Mouse (Mus musculus): ENCODE results near the gene Ptpn1.

The Ptpn1 gene

DNA sequence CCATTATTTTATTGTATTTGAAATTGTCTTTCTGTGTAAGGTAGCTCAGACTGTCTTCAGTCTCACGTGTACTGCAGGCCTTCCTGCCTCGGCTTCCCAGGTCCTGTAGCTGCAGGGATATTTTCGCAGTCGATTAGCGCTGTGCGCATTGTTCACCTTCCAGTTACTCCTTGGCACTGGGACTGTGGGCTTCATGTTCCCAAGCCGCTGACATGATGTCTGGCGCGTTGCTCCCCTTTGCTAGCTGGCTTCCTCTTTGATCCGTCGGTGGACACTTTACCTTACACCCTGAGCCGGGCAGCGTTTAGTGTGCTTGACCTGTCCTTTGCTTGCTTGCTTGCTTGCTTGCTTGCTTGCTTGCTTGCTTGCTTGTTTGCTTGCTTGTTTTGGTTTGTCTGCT is 16.7 kb downstream of the Ptpn1 start:
- DNase-seq: no peak

GRCm38 (mm10) chr2:167949250-167949649 is 17.4 kb downstream of the Ptpn1 start:
- DNase-seq: no peak

DNA sequence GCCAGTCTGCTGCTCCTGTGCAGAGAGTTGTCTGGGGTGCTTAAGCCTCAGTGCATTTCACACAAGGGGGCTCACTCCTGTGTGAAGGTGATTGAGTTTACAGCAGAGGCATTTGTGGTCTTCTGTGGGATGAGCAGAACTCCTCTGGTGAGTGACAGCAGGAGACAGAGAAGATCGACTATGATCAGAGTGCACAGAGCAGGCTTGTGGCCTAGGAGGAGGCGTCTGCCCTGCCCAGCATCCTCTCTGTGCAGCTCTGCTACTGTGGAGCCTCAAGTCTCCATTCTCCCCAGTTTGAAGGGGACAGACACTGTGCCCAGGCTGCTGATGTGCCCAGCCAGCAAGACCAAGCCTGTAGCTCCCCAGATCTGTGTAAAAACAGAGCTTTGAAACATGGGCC is 18.0 kb downstream of the Ptpn1 start:
- no peak for DNase-seq

DNA sequence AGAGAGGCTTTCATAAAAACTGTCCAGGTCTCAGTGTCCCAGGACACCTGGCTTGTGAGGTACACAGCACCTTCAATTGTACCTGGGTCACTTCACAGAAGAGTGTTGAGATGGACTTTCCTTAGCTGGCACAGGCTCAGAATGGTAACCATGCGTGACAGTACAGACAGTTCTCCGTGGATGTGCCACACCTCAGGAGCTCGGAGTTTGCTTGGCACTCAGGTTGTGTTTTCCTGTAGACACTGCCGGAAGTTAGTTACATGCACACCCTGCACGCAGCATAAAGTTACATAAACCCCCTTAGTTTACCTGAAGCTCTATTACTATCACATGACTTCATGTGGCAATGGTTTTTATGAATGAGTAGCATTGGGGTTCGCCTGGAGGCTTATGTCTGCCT is 18.8 kb downstream of the Ptpn1 start:
- no peak for DNase-seq

GRCm38 (mm10) chr2:167951301-167952211 is 19.7 kb downstream of the Ptpn1 start:
- peak in 1 of 2 experiments; percentile 43 for DNase-seq

DNA sequence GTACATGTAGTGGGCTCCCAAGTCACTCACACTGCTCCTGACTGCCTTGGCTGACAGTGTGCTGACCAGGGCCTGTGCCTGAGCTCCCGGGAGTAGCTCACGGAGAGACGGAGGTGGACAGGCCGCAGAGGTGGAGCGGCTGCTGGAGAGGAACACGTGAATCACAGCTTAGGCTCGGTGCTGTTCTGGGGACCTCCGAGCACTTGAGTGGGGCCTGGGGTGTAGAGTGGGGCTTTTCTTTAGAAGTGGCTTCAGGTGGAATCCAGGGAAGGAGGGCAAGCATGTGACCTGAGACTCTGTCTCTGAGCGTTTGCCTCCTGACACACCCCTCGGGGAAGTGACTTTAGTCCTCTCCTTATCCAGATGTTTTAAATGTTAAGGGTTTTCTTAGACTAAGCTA is 22.0 kb downstream of the Ptpn1 start:
- no peak for DNase-seq

- DNase-seq: no peak
Measured at GRCm38 (mm10) chr2:167954928-167955327, 23.1 kb downstream of the Ptpn1 start.

- no peak for DNase-seq
Measured at GRCm38 (mm10) chr2:167957539-167957938, 25.7 kb downstream of the Ptpn1 start.

DNA sequence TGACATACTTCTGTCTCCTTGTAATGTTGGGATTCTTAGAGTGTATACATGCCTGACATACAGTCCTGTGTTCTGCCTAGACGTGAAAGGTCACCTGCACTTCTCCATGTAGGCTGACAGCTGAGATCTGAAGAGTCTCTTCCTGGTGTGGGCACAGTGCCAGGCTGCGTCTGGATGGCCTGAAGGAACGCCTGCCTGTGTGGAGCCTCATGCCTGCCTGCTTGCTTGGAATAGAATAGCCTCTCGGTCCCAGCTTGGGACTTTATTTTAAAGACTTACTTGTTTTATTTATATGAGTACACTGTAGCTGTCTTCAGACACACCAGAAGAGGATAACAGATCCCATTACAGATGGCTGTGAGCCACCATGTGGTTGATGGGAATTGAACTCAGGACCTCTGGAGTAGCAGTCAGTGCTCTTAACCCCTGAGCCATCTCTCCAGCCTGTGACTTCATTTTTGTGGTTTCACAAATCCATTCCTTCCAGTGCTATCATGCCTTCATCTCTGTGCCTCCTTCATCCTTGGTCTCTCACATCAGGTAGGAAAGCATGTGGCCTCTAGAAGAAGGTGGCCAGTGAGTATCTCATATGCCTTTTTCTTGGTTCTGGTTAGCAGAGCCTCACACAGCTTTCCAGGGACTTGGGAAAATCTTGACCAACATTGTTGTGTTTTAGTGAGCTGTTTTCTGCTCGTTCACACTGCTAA is 26.4 kb downstream of the Ptpn1 start:
- DNase-seq: peak; percentile 68 to 86

DNA sequence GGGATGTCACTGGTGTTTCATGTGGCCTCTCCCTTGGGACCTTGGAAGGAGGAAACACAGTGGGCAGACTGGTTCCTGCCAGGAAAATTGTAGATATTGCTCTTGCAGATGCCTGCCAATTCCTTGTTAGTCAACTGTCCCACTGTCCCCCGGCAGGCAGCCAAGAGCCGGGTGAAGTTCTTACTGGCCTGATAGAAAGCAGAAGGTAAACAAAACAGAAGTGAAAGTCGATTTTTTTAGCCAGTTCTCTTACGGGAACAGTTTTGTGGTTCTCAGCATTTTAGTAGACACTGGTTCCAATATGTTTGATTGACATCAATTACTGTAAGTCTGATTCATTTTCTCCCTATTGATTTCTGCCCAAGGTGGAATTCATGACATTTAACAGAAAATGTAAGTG is 27.0 kb downstream of the Ptpn1 start:
- DNase-seq: peak; percentile 77 to 86

GRCm38 (mm10) chr2:167959384-167959911 is 27.6 kb downstream of the Ptpn1 start:
- no peak for DNase-seq

GRCm38 (mm10) chr2:167959996-167960395 is 28.1 kb downstream of the Ptpn1 start:
- no peak for DNase-seq

GRCm38 (mm10) chr2:167960584-167960983 is 28.7 kb downstream of the Ptpn1 start:
- DNase-seq: no peak

DNA sequence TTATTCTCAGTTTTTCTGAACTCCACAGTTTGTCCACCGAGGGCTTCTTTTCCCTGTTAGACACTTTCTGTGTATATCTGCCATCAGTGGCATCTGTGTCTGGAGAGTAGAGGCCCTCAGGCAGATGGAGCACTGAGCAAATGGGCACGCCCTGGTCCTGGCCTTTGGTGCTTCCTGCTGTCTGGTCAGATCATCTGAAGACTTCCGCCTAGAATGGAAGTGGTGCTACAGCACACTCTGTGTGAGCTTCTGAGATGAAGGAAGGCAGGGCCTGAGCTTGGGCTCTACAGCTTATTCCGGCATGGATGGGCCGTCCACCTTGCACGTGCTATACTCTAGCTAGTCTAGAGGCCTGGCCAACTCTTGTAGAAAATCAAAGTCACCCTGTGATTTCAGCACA is 30.5 kb downstream of the Ptpn1 start:
- peak in 1 of 2 experiments; percentile 44 for DNase-seq

DNA sequence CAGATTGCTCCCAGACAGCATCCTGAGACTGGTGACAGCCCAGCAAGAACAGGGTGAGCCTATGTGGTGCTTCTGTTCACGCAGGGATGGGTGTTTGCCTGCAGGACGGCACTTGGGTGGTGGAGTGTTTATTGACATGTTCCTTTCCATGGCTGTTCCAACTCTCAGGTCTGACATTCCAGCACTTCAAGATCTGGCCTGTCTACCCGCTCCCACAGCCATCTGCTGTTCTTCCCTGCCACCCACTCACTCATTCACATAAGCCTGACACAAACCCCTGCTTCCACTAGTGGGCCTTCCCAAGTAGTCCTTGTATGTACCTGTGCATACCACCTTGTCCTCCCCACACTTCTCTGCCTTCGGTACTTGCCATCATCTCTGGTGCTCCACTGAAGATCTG is 31.3 kb downstream of the Ptpn1 start:
- no peak for DNase-seq

DNA sequence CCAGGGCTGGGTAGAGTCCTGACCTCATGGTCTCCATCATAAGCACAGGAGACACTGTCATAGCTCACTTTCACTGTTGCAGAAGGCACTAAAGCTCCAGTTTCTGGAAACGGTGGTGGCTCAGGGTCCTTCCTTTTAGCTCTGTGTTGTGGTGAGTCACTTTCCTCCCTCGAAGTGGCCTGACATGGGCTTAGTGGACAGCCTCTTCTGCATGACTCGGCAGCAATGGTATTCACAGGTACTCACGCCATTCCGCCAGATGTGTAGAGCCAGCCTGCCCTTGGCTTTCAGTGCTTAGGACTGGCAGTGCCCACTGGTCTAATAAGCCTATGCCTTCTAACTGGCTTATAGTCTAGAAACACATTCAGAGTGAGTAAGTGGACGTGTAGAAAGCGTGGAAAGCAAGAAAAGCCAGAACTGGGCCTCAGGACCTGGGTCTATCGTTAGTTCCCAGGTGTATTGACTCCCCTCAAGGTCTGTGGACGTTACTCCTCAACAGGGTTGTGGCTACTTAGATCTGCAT is 32.0 kb downstream of the Ptpn1 start:
- no peak for DNase-seq

GRCm38 (mm10) chr2:167964320-167964719 is 32.5 kb downstream of the Ptpn1 start:
- DNase-seq: no peak

DNA sequence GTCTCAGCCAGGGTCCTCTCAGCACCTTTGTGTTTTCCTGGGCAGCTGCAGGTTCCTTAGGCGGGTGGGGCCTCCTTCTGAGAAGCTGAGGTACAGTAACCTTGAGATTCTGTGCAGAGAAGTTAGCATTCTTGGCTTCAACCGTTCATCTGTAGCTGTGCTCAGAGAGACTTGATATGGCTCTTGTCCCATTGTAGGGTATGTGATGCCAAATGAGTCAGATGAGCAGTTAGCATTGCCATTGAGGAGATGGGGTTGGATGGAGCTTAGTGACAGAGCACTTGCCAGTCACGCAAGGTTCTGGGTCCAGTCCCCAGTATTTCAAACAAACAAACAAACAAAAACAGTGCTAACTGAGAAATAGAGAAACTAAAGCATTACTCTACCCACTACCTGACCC is 34.1 kb downstream of the Ptpn1 start:
- no peak for DNase-seq

GRCm38 (mm10) chr2:167968504-167968903 is 36.6 kb downstream of the Ptpn1 start:
- DNase-seq: no peak

GRCm38 (mm10) chr2:167969851-167970541 is 38.1 kb downstream of the Ptpn1 start:
- no peak for DNase-seq

- no peak for DNase-seq
Measured at GRCm38 (mm10) chr2:167972146-167972545, 40.3 kb downstream of the Ptpn1 start.

DNA sequence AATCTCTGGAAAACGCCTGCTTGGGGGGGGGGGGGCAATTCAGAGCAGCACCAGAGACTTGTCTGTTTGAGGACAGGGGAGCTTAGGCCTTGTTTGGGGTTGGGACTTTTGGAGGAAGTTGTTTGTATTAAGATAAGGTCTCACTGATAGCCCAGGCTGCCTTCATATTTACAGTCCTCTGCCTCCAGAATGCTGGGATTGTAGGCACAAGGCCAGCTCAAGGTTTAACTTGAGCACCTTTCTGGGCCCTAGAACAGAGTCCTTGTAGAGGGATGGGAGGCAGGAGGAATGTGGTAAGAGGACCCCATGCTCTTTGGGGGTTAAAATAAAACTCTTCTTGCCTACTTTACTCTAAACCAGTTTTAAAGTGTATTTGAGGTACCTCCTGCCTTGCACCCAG is 41.0 kb downstream of the Ptpn1 start:
- DNase-seq: no peak

- no peak for DNase-seq
Measured at GRCm38 (mm10) chr2:167975746-167976145, 43.9 kb downstream of the Ptpn1 start.
